Mouse (Mus musculus) lung, postnatal 0 days (tissue): Measurements from ENCODE around the gene Ppargc1a. TPM values are rescaled to one million over a fixed set of nuclear protein-coding genes. Genes with fewer than 3 reads are reported as not detected.

Experiments
- ATAC-seq: fragments of 200-750 bp; cut with Nextera tagmentation; 2 replicates; pipeline ENCODE4 v1.8.0; 2017; ENCODE audit warnings: moderate library complexity
- DNase-seq: peaks from one replicate; pipeline ENCODE4 v3.0.0-alpha.2; 2016; ENCODE audit warnings: low spot score
- H3K27ac ChIP-seq: fragments of 300-500 bp; sonication (generic); 2 replicates; pipeline ENCODE4 v1.5.1; 2014; ENCODE audit warnings: antibody characterized with exemption, mild to moderate bottlenecking, low read length, mixed read lengths
- H3K27me3 ChIP-seq: fragments of 300-500 bp; sonication (generic); replicated peaks from 2 replicates; pipeline ENCODE4 v1.6.1; 2014; ENCODE audit warnings: low read length, mixed read lengths; ENCODE audit not compliant: insufficient read depth
- H3K36me3 ChIP-seq: fragments of 300-500 bp; sonication (generic); 2 replicates; pipeline ENCODE4 v1.6.1; 2014; ENCODE audit warnings: low read length, mixed read lengths; ENCODE audit not compliant: insufficient read depth
- H3K4me1 ChIP-seq: fragments of 300-500 bp; sonication (generic); 2 replicates; pipeline ENCODE4 v1.6.1; 2014; ENCODE audit warnings: antibody characterized with exemption, low read depth, low read length, mixed read lengths; ENCODE audit not compliant: insufficient read depth
- H3K4me2 ChIP-seq: fragments of 300-500 bp; sonication (generic); replicated peaks from 2 replicates; pipeline ENCODE4 v1.6.1; 2014; ENCODE audit warnings: low read depth, mild to moderate bottlenecking, low read length, moderate library complexity, mixed read lengths
- H3K4me3 ChIP-seq: fragments of 300-500 bp; sonication (generic); 2 replicates; pipeline ENCODE4 v1.5.1; 2014; ENCODE audit warnings: low read depth, low read length
- H3K9ac ChIP-seq: fragments of 300-500 bp; sonication (generic); replicated peaks from 2 replicates; pipeline ENCODE4 v1.6.1; 2014; ENCODE audit warnings: low read depth, mild to moderate bottlenecking
- H3K9me3 ChIP-seq: fragments of 300-500 bp; sonication (generic); 2 replicates; pipeline ENCODE4 v1.6.1; 2016; ENCODE audit warnings: low read length, mixed read lengths
- CTCF ChIP-seq: IDR thresholded peaks from 2 replicates; pipeline ENCODE4 v1.5.1; 2016; ENCODE audit warnings: antibody characterized with exemption, mild to moderate bottlenecking
- EP300 ChIP-seq: IDR thresholded peaks from 2 replicates; pipeline ENCODE4 v1.6.1; 2016; ENCODE audit warnings: antibody characterized with exemption, mild to moderate bottlenecking, control low read depth
- WGBS: fragments of 180-500 bp; shearing (Covaris S2); extraction: QIAGEN DNeasy Blood & Tissue Kit; methylation state at CpG from one replicate; pipeline ENCODE4 v1.1.7; 2014; 5-methylcytosine and 5-hydroxymethylcytosine counted together
- polyA plus RNA-seq: library from polyadenylated mRNA; unstranded; fragments of >200 nt; fragmentation: Nextera tagmentation; extraction: Ambion mirVana; gene quantifications from 2 replicates; pipeline ENCODE4 v1.2.1, GENCODE M21; 2015

The Ppargc1a gene
- polyA plus RNA-seq, 1 experiment from 2014 or later, result 4.8 TPM

DNA sequence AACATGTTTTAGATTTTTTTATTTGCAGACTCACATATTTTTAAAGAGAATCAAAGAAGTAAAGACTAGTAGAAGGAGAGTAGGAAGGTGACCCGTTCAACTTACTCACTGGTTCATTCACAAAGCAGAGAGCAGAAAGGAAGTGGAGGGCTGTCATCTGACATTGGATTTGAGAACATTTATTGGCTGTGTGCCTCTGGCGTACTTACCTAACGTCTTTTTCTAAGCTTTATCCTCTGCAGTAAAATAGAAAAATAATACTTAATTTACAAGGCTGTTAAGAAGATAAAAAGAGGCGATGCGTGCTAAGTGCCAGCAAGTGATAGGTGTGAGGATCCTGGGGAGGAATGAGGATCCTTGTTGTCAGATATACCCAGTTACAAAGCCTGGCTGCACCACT lies 24.7 kb upstream of the Ppargc1a start:
- Histone ChIP-seq H3K4me1 (peaks cover 4% of the 10 kb centered on the region; the same call in 1 of the 2 replicates), H3K36me3 (no peaks in the 10 kb centered on the region), H3K27ac (no peak overlapping the region), H3K4me3 (no peak overlapping the region), H3K27me3 (no peaks in the 10 kb centered on the region), H3K9me3 (no peaks in the 10 kb centered on the region), H3K4me2 (no peak overlapping the region), H3K9ac (no peak overlapping the region)
- TF ChIP-seq CTCF (no peak), EP300 (no peak)
- WGBS, result 32% methylated on average over 5 of the region's 5 CpGs
- ATAC-seq, result no peak
- peak; percentile 35 for DNase-seq

DNA sequence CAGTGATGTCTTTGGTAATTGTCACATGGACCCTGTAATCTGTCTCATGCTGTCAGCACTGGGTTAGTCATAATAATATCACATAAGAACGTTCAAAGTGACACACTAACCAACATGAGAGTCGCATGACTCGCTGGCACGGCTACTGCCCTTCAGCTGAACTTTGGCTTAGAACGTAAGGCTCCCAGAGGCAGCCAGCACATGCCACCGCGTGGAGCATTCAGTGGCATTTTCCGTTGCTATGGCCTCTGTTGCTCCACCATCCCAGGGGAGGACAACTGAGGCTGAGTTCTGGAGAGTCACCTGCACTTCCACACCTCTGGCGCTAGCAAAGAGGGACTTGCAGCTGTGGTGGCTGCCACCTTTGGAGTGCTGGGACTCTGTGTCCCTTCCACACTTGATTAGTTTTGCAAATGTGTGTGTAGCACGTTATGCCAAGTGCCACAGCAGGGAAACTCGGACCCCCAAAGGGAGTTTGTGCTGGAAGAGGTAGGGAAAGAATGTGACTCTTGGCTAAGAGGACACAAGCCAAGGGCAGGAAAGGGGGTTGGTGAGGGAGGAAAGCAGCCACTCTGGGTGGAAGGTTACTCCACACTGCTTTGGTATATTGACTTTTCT lies 24.1 kb upstream of the Ppargc1a start:
- Histone ChIP-seq H3K4me3 (no peak overlapping the region), H3K27me3 (no peaks in the 10 kb centered on the region), H3K4me2 (no peak overlapping the region; the same call in 1 of the 2 replicates), H3K9ac (no peak overlapping the region), H3K27ac (no peak overlapping the region), H3K9me3 (no peaks in the 10 kb centered on the region), H3K36me3 (no peaks in the 10 kb centered on the region), H3K4me1 (peaks cover 4% of the 10 kb centered on the region; the same call in 1 of the 2 replicates)
- ATAC-seq (peak; percentile 85), DNase-seq (peak; percentile 59)
- WGBS, result 5% methylated on average over 11 of the region's 11 CpGs
- no peak for TF ChIP-seq CTCF
- no peak for TF ChIP-seq EP300

DNA sequence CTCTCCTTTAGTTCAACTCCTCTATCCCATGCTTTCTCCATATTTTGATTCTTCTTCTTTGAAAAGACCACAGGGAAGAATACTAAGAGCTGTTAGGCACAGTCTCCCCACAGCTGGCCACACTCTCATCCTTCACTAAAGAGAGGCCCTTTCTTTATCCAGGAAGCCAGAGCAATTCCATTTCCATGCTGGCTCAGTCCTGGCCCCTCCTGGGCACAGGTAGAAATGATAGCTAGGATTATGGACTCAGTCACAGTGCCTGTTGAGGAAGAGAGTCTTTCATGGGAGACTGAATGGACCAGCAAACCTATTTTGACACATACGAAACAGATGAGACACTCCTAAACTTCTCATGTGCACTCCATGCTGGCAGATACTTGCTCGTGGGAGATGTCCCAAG lies 18.7 kb upstream of the Ppargc1a start:
- Histone ChIP-seq H3K27ac (no peak overlapping the region), H3K9me3 (no peaks in the 10 kb centered on the region), H3K4me2 (no peak overlapping the region), H3K4me1 (no peaks in the 10 kb centered on the region), H3K27me3 (no peaks in the 10 kb centered on the region), H3K36me3 (no peaks in the 10 kb centered on the region), H3K4me3 (no peak overlapping the region), H3K9ac (no peak overlapping the region)
- DNase-seq (no peak), ATAC-seq (no peak)
- WGBS, result 75% methylated on average over 2 of the region's 2 CpGs
- TF ChIP-seq EP300, result no peak
- TF ChIP-seq CTCF, result peak; percentile 51

- TF ChIP-seq EP300 (no peak), CTCF (no peak)
- H3K4me1 ChIP-seq, result no peaks in the 10 kb centered on the region
- DNase-seq (no peak), ATAC-seq (no peak)
- H3K9me3 ChIP-seq, result no peaks in the 10 kb centered on the region
- no peak overlapping the region for H3K4me3 ChIP-seq
- no peak overlapping the region for H3K4me2 ChIP-seq
- H3K27ac ChIP-seq, result no peak overlapping the region
- no peak overlapping the region for H3K9ac ChIP-seq
- no peaks in the 10 kb centered on the region for H3K27me3 ChIP-seq
- WGBS, result 26% methylated on average over 6 of the region's 6 CpGs
- H3K36me3 ChIP-seq, result no peaks in the 10 kb centered on the region
These were observed 17.5 kb upstream of the Ppargc1a start for GRCm38 (mm10) chr5:51584987-51585386.

- Histone ChIP-seq H3K27ac (no peak overlapping the region), H3K9me3 (no peaks in the 10 kb centered on the region), H3K36me3 (no peaks in the 10 kb centered on the region), H3K4me2 (no peak overlapping the region), H3K27me3 (no peaks in the 10 kb centered on the region), H3K4me1 (no peaks in the 10 kb centered on the region), H3K9ac (no peak overlapping the region), H3K4me3 (no peak overlapping the region)
- TF ChIP-seq CTCF (no peak), EP300 (no peak)
- ATAC-seq (no peak), DNase-seq (no peak)
- WGBS, result 68% methylated on average over 3 of the region's 3 CpGs
These were observed 16.7 kb upstream of the Ppargc1a start for GRCm38 (mm10) chr5:51584186-51584585.

- Histone ChIP-seq H3K4me2 (no peak overlapping the region), H3K36me3 (no peaks in the 10 kb centered on the region), H3K4me1 (no peaks in the 10 kb centered on the region), H3K27ac (no peak overlapping the region), H3K27me3 (no peaks in the 10 kb centered on the region), H3K9me3 (no peaks in the 10 kb centered on the region), H3K9ac (no peak overlapping the region), H3K4me3 (no peak overlapping the region)
- WGBS, result 74% methylated on average over 3 of the region's 3 CpGs
- ATAC-seq, result no peak
- TF ChIP-seq EP300, result no peak
- TF ChIP-seq CTCF, result no peak
- no peak for DNase-seq
These were observed 16.1 kb upstream of the Ppargc1a start for GRCm38 (mm10) chr5:51583632-51584031.

- H3K4me3 ChIP-seq, result no peak overlapping the region
- no peak overlapping the region for H3K27ac ChIP-seq
- no peaks in the 10 kb centered on the region for H3K4me1 ChIP-seq
- H3K4me2 ChIP-seq, result no peak overlapping the region
- no peaks in the 10 kb centered on the region for H3K27me3 ChIP-seq
- ATAC-seq (no peak), DNase-seq (no peak)
- TF ChIP-seq EP300, result no peak
- TF ChIP-seq CTCF, result no peak
- no peak overlapping the region for H3K9ac ChIP-seq
- H3K9me3 ChIP-seq, result no peaks in the 10 kb centered on the region
- 53% methylated on average over 4 of the region's 4 CpGs for WGBS
- H3K36me3 ChIP-seq, result no peaks in the 10 kb centered on the region
These were observed 15.5 kb upstream of the Ppargc1a start for GRCm38 (mm10) chr5:51583030-51583429.
